Mouse (Mus musculus): Measurements from ENCODE around the gene Stag1. TPM values are rescaled to one million over a fixed set of nuclear protein-coding genes. Genes with fewer than 3 reads are reported as not detected.
"Not testable (repeated sequence)": the region's sequence is repeated elsewhere in the genome, so short reads cannot be mapped to it uniquely, and the experiment has no call there.

The Stag1 gene
- polyA plus RNA-seq, 1 experiment, result 16.7 TPM

DNA sequence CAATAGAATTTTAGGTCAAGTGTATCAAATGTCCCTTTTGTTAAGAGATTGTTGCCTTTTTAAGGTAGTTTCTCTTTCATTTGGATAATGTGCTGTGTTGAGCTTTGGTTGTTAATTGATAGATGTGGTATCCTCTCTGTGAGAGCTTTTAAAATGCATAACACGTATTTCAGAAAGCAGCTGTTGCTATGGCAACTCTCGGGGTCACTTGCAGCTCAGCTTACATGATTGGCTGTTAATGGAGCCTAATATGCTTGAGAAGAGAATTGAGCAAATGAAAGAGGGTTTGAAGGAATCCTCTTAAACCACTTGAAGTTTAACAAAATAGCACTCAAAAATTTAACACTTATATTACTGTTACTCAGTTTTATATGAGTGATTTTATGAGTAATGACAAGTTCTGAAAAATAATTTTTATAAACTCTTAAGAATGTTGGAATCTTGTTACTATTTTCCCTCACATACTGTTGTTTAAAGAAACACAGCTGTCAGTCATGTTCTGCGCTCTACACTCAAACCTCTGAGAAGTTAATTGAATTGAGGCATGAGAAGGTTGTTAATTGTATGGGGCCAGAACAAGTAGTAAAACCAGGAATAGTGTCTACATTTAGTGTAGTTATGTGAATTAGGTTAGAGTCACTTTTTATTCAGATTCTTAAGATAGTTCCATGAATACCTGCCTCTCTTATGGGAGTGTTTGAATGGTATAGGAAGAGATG lies 88.3 kb downstream of the Stag1 start:
- no peak for DNase-seq (ENCODE audit: low spot score)

- DNase-seq (ENCODE audit: low spot score), result no peak
Observed at GRCm38 (mm10) chr9:100689765-100690316, 92.2 kb downstream of the Stag1 start.

- DNase-seq (ENCODE audit: low spot score), result no peak
Observed at GRCm38 (mm10) chr9:100692239-100692638, 94.6 kb downstream of the Stag1 start.

- DNase-seq (ENCODE audit: low spot score), result no peak
Observed at GRCm38 (mm10) chr9:100696537-100696936, 98.9 kb downstream of the Stag1 start.

DNA sequence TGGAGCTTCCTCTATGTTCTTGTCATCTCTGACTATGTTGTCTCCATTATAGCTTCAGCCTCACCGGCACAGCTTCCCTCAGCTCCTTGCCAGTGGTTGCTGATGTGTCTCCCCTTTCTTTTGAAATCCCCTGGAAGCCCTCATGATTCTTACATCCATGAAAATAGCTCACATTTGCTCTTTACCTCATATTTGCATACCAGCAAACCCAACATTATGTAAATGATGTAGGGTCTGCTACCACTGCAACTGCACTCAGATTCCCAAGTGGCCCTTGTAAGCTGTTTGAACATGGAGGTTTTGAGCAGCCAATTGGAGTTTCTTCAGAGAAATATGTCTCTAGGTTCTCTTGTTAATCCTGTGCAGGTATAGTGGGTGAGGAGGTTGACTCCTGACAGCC lies 110.0 kb downstream of the Stag1 start:
- DNase-seq (ENCODE audit: low spot score), result no peak

GRCm38 (mm10) chr9:100711665-100712064 lies 114.1 kb downstream of the Stag1 start:
- no peak for DNase-seq (ENCODE audit: low spot score)

- not testable (repeated sequence) for DNase-seq (ENCODE audit: low spot score)
Observed at GRCm38 (mm10) chr9:100724832-100725231, 127.2 kb downstream of the Stag1 start.

GRCm38 (mm10) chr9:100731839-100732238 lies 134.2 kb downstream of the Stag1 start:
- DNase-seq (ENCODE audit: low spot score), result no peak

DNA sequence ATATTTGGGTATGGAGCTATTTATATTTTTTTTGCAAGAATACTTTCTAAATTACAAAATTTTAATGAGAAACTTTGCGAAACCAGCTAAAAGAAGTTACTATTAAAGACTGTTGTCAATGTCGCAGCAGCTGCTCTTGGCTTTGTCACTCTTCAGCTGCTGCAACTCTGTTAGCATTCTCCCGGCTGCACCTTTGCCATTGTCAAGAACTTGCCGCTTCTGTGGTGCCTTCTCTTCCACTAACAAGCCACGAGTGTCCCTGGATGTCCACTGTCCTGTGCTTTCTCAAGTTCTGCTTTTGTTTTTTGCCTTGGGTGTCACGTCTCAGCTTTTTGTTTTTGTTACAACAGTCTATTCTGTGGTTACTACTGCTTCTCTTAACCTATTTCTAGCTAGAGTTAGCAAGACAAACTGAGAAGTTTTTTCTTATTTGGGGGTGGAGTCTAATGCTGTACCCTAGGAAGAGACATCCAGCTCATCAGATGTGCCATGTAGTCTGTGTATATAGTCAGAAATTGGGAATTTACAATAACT lies 136.4 kb downstream of the Stag1 start:
- no peak for DNase-seq (ENCODE audit: low spot score)

- DNase-seq (ENCODE audit: low spot score), result no peak
Observed at GRCm38 (mm10) chr9:100735993-100736645, 138.5 kb downstream of the Stag1 start.

DNA sequence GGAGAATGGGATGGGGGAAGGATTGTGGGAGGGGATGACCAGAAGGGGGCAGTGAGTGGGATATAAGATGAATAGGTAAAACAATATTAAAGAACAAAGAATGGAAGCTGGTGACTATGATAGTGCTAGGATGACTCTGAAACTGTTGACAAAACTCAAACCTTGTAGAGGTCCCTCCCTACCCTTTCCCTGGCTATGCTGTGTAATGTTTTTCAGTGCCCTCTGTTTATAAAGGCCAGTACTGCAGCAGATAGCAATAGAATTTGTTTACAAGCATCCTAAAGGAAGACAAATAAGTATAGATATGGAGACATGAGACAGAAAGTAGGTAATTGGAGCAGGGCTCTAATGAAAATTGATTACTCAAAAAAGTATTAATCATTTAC lies 139.0 kb downstream of the Stag1 start:
- DNase-seq (ENCODE audit: low spot score), result no peak

DNA sequence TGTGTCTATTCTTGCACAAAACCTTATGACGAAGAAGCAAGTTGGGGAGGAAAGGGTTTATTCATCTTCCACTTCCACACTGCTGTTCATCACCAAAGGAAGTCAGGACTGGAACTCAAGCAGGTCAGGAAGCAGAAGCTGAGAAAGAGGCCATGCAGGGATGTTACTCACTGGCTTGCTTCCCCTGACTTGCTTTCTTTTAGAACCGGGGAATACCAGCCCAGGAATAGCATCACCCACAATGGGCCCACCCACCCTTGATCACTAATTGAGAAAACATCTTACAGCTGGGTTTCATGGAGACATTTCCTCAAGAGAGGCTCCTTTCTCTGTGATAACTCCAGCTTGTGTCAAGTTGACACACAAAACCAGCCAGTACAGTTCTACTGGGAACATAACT lies 179.6 kb downstream of the Stag1 start:
- DNase-seq (ENCODE audit: low spot score), result not testable (repeated sequence)

GRCm38 (mm10) chr9:100865984-100866383 lies 268.4 kb downstream of the Stag1 start:
- no peak for DNase-seq (ENCODE audit: low spot score)

DNA sequence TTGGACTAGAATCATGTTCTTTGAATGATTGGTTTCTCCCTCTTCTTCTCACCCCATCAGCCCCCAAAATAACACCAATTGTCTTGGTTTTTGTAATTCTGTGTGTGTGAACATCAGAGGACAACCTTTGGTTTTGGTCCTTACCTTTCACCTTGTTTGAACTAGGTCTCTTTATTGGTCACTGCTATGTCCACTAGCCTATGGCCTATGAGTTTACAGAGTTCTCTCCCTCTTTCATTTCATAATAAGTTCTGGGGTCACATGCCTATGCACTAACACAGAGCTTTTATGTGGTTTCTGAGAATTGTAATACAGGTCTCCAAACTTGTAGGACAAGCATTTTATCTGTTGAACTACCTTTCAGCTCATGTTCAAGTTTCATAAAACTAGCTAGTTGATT lies 272.0 kb downstream of the Stag1 start:
- no peak for DNase-seq (ENCODE audit: low spot score)

DNA sequence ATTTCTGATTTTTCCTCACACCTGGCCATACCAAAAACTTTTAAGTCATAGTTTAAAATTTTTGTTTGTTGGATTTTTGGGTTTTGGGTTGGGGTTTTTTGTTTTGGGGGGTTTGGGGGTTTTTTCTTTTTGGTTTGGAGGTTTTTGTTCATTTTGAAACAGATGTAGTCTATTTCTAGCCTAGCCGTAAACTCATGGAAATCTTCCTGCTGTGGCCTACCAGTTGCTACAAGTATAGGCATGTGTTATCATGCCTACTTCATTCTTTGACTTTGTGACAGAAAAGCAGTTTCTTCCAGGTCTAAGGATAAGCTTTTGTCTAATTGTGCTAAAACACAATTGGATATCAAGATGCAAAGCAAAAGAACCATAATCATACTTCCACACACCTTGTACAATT lies 298.5 kb downstream of the Stag1 start:
- no peak for DNase-seq (ENCODE audit: low spot score)

- DNase-seq (ENCODE audit: low spot score), result no peak
Observed at GRCm38 (mm10) chr9:100898042-100898441, 300.4 kb downstream of the Stag1 start.

GRCm38 (mm10) chr9:100910352-100910751 lies 312.8 kb downstream of the Stag1 start:
- no peak for DNase-seq (ENCODE audit: low spot score)

- no peak for DNase-seq (ENCODE audit: low spot score)
Observed at GRCm38 (mm10) chr9:100917111-100917510, 319.5 kb downstream of the Stag1 start.

DNA sequence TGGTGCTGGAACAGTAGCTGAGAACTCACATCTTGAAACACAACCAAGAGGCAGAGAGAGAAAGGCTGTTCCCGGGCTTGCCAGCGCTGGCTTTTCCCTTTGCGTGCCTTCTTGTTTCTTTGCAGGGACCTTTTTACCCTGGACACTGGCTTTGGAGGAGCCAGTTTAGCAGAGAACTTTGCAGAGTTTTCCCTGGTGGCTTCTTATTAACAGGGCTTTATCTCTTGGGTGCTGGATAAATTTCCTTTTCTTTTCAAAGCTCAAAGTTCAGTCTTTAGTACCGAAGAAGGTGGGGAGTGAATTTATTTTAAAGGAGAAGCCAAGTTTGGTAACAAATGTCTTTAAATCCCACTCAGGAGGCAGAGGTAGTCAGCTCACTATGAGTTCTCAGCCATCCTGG lies 329.0 kb downstream of the Stag1 start:
- DNase-seq (ENCODE audit: low spot score), result no peak

- no peak for DNase-seq (ENCODE audit: low spot score)
Observed at GRCm38 (mm10) chr9:100942042-100942441, 344.4 kb downstream of the Stag1 start.

DNA sequence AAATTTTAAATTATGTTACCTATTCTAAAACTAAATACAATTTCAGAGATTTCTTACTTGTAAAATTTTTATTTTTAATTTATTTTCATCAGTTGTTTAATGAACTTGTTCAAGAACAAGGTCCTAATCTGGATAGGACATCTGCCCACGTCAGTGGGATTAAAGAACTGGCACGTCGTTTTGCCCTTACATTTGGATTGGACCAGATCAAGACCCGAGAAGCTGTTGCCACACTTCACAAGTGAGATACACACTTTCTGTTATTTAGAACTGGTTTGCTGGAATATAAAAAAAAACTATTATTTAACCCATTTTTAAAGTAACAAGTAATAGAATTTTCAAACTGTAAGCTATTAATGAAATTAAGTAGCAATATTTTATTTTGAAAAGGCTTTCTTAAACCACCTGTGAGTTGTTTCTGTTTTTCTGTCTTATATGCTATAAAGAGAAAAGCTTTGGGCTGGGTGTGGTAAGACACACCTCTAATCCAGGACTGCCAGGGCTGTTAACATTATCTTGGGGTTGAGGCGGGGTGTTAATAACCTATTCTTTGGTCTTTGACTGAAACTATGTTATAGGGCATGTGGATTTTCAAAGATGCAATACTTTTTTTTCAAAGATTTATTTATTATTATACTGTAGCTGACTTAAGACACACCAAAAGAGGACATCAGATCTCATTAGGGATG lies 347.2 kb downstream of the Stag1 start:
- DNase-seq (ENCODE audit: low spot score), result no peak

- no peak for DNase-seq (ENCODE audit: low spot score)
Observed at GRCm38 (mm10) chr9:100951481-100951880, 353.9 kb downstream of the Stag1 start.
